Mouse (Mus musculus): ENCODE measurements around the gene Map2k7. TPM values are rescaled to one million over a fixed set of nuclear protein-coding genes. Genes with fewer than 3 reads are reported as not detected.

Map2k7 gene
- 4.4 TPM for polyA plus RNA-seq (2014; fragmentation: Illumina TruSeq; extraction: RNeasy Lipid Tissue Mini Kit (QIAGEN cat#74804); ENCODE audit: low read depth, low replicate concordance)

GRCm38 (mm10) chr8:4238434-4239192 is at the start of gene Map2k7, which contains the start of gene Gm49320:
Map2k7 (plus strand) TSS chr8:4238740.
Gm49320 (plus strand) TSS chr8:4238865.

GRCm38 (mm10) chr8:4216791-4217621 is 21.5 kb upstream of the Map2k7 start, which contains the start of gene Prr36:
Prr36 (minus strand) TSS chr8:4217459.

GRCm38 (mm10) chr8:4226739-4227347 is 11.7 kb upstream of the Map2k7 start, which contains the start of gene Lrrc8e:
Lrrc8e (plus strand) TSS chr8:4226827.

GRCm38 (mm10) chr8:4247951-4248540 is 9.5 kb downstream of the Map2k7 start, which contains the start of gene Tgfbr3l:
Tgfbr3l (plus strand) TSS chr8:4248214.

GRCm38 (mm10) chr8:4252934-4253841 is 14.6 kb downstream of the Map2k7 start, which contains the start of gene Snapc2:
Snapc2 (plus strand) TSS chr8:4253080.

GRCm38 (mm10) chr8:4259125-4259804 is 20.7 kb downstream of the Map2k7 start, which contains the start of gene Ctxn1:
Ctxn1 (minus strand) TSS chr8:4259274.

GRCm38 (mm10) chr8:4275275-4276110 is 37.0 kb downstream of the Map2k7 start, which contains the start of gene Timm44:
Timm44 (minus strand) TSS chr8:4275913.

Other genes starting within 250 kb of the Map2k7 start
- not detected for gene Cd209f, start 132.9 kb upstream of the Map2k7 start, polyA plus RNA-seq (2014; fragmentation: Illumina TruSeq; extraction: RNeasy Lipid Tissue Mini Kit (QIAGEN cat#74804); ENCODE audit: low read depth, low replicate concordance)
- gene Cd209g, start 104.6 kb upstream of the Map2k7 start, polyA plus RNA-seq (2014; fragmentation: Illumina TruSeq; extraction: RNeasy Lipid Tissue Mini Kit (QIAGEN cat#74804); ENCODE audit: low read depth, low replicate concordance): not detected
- 1.2 TPM for gene Evi5l, start 72.2 kb upstream of the Map2k7 start, polyA plus RNA-seq (2014; fragmentation: Illumina TruSeq; extraction: RNeasy Lipid Tissue Mini Kit (QIAGEN cat#74804); ENCODE audit: low read depth, low replicate concordance)
- 0.08 TPM for gene Prr36, start 21.3 kb upstream of the Map2k7 start, polyA plus RNA-seq (2014; fragmentation: Illumina TruSeq; extraction: RNeasy Lipid Tissue Mini Kit (QIAGEN cat#74804); ENCODE audit: low read depth, low replicate concordance)
- 0.65 TPM for gene Lrrc8e, start 11.9 kb upstream of the Map2k7 start, polyA plus RNA-seq (2014; fragmentation: Illumina TruSeq; extraction: RNeasy Lipid Tissue Mini Kit (QIAGEN cat#74804); ENCODE audit: low read depth, low replicate concordance)
- gene Gm49320, start 125 bp downstream of the Map2k7 start, polyA plus RNA-seq (2014; fragmentation: Illumina TruSeq; extraction: RNeasy Lipid Tissue Mini Kit (QIAGEN cat#74804); ENCODE audit: low read depth, low replicate concordance): not detected
- gene Tgfbr3l, start 9.5 kb downstream of the Map2k7 start, polyA plus RNA-seq (2014; fragmentation: Illumina TruSeq; extraction: RNeasy Lipid Tissue Mini Kit (QIAGEN cat#74804); ENCODE audit: low read depth, low replicate concordance): 4.0 TPM
- 1.8 TPM for gene Snapc2, start 14.3 kb downstream of the Map2k7 start, polyA plus RNA-seq (2014; fragmentation: Illumina TruSeq; extraction: RNeasy Lipid Tissue Mini Kit (QIAGEN cat#74804); ENCODE audit: low read depth, low replicate concordance)
- not detected for gene Ctxn1, start 20.5 kb downstream of the Map2k7 start, polyA plus RNA-seq (2014; fragmentation: Illumina TruSeq; extraction: RNeasy Lipid Tissue Mini Kit (QIAGEN cat#74804); ENCODE audit: low read depth, low replicate concordance)
- 126 TPM for gene Timm44, start 37.2 kb downstream of the Map2k7 start, polyA plus RNA-seq (2014; fragmentation: Illumina TruSeq; extraction: RNeasy Lipid Tissue Mini Kit (QIAGEN cat#74804); ENCODE audit: low read depth, low replicate concordance)
- gene Ccl25, start 86.5 kb downstream of the Map2k7 start, polyA plus RNA-seq (2014; fragmentation: Illumina TruSeq; extraction: RNeasy Lipid Tissue Mini Kit (QIAGEN cat#74804); ENCODE audit: low read depth, low replicate concordance): 16.7 TPM
- gene Elavl1, start 86.7 kb downstream of the Map2k7 start, polyA plus RNA-seq (2014; fragmentation: Illumina TruSeq; extraction: RNeasy Lipid Tissue Mini Kit (QIAGEN cat#74804); ENCODE audit: low read depth, low replicate concordance): 40.3 TPM